Mouse (Mus musculus): ENCODE data around the gene Zfp800.

The Zfp800 gene

DNA sequence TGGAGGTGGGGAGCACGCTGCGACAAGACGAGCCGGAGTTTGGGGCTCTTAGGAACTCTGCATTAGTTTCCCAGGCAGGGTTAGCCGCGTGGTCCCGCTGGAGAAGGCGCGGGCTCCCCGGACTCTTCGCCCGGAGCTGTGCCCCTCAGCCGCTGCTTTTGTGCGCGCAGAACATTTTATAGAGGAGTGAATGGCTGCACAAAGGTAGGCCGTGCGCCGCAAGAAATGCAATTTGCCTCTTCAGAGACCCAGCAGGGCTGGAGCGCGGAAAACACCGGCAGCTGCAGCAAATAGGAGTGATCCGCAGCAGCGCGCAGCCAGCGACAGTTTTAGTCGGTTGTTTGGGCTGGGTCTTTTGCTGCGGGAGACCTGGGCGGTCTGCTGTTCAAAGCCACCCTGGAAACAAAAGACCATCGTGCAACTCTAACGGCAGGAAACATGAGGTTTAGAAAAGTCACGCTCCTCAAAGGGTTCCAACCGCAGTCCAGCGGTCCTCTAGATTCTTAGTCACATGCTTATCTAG lies at the start of gene Zfp800:
Gene Zfp800 (minus strand): TSS at position 325 of the 523 bp plus-strand sequence.
- DNase-seq (ENCODE audit: low read depth, low spot score): no peak

- DNase-seq (ENCODE audit: low read depth, low spot score): no peak
Measured at GRCm38 (mm10) chr6:28431538-28431855, 33.7 kb upstream of the Zfp800 start.

DNA sequence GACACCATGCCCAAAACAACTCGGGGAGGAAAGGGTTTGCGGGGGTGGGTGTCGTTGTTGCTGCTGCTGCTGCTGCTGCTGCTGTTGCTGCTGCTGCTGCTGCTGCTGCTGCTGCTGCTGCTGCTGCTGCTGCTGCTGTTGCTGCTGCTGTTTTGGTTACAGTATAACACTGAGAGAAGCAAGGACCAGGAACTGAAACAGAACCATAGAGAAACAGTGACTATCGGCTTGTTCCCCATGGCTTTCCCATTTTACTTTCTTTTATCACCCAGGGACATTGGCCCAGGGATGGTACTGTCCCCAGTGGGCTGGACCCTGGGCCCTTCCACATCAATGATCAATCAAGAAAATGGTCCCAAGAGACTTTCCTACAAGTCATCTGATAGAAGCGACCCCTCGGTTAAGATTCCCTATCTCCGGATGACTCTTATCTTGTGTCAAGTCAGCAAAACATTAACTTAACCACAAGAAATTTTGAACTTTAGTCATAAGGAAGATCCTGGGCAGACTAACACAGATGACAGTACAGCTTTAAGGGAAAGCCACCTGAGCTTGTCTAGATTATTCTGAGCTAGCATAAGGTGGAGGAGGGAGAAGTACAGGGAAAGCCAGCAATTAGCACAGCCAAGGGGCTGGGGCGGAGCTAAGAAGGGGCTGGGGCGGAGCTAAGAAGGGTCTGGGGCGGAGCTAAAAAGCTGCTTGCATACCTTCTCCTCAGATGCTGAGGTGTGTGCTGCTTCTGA lies 33.2 kb upstream of the Zfp800 start:
- no peak for DNase-seq (ENCODE audit: low read depth, low spot score)

GRCm38 (mm10) chr6:28429870-28430269 lies 32.1 kb upstream of the Zfp800 start:
- DNase-seq (ENCODE audit: low read depth, low spot score): no peak

DNA sequence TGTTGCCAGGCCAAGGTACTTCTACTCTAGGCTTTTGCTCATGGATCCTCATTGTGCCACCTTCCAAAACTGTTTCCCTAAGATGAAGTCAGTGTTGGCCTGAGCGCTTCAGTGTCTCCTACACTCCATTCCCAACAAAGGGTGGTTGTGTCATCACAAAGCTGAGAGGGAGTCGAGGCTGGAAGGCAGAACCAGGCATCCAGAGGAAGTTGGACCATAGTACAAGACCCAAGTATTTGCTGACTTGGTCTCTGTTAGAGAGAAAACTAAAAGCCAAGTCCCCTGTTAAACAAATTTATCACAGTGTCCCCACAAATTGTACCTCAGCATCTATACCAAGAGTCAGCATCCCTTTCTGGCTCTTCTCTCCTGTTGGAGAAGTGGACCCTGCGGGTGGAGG lies 30.5 kb upstream of the Zfp800 start, which contains the start of gene Gcc1:
Gene Gcc1 (minus strand): TSS at position 101 of the 400 bp plus-strand sequence.
- DNase-seq (ENCODE audit: low read depth, low spot score): no peak

GRCm38 (mm10) chr6:28427096-28427839 lies 29.5 kb upstream of the Zfp800 start, which contains the start of gene Fscn3:
Gene Fscn3 (plus strand): TSS chr6:28427789.
- DNase-seq (ENCODE audit: low read depth, low spot score): no peak

GRCm38 (mm10) chr6:28425019-28425418 lies 27.2 kb upstream of the Zfp800 start:
- DNase-seq (ENCODE audit: low read depth, low spot score): no peak

- DNase-seq (ENCODE audit: low read depth, low spot score): peak; percentile 48
Measured at GRCm38 (mm10) chr6:28423767-28424695, 26.2 kb upstream of the Zfp800 start.

DNA sequence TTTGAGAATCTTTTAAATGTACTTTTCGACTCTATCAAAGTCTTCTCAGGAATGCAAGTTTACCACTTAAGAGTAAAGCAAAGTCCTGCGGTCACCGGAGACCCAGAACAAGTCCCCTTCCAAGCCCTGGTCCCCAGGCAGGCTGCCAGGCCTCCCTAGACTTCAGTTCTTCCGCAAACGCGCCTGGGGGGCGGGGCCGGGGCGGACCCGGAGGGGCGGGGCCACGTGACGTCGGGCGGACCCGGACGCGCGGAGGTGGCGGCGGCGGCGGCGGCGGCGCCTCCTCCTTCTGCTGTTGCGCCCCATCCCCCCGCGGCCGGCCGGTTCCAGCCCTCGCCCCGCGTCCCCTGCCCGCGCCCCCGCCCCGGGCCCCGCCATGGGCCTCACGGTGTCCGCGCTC lies 25.5 kb upstream of the Zfp800 start, which contains the start of gene Arf5:
Gene Arf5 (plus strand): TSS at position 248 of the 400 bp plus-strand sequence.
- DNase-seq (ENCODE audit: low read depth, low spot score): peak; percentile 33

- DNase-seq (ENCODE audit: low read depth, low spot score): no peak
Measured at GRCm38 (mm10) chr6:28422651-28423290, 25.0 kb upstream of the Zfp800 start.

GRCm38 (mm10) chr6:28421469-28422000 lies 23.7 kb upstream of the Zfp800 start:
- DNase-seq (ENCODE audit: low read depth, low spot score): peak; percentile 89

DNA sequence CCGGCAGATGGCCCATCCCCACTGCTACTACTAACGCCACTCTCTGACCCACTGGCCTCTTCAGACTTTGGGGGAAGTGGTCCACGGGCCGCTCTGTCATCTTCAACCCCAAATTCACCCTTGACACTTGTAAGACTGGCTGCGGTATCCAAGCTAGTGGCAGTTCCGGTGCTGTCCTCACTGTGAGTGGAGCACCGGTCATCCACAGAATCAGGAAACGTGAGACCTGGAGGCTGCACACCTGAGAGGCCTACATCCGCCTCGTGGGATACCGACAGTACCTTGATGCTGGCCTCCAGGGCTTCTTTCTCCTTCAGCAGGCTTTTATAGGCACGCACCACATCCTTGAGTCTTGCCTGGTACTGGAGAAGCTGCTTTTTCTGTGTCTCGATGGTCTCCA lies 23.1 kb upstream of the Zfp800 start:
- no peak for DNase-seq (ENCODE audit: low read depth, low spot score)

GRCm38 (mm10) chr6:28420361-28420760 lies 22.6 kb upstream of the Zfp800 start:
- DNase-seq (ENCODE audit: low read depth, low spot score): no peak

DNA sequence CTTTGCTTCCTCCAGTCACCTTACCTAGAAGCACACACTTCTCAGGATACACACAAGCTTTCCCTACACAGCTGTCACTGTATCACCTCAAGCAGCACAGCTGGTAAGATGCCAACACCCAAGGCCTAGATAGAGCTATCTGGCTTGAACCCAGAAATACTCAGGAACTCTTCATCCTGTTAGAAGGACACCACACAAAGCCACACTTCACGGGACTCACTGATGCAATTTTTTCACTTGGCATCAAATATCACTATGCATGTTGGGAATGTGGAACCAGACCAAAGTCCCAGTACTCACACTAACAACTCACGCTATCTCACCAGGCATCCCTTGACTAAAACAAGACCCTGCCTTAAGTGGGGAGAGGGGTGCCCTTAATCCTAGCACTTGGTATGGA lies 21.9 kb upstream of the Zfp800 start:
- DNase-seq (ENCODE audit: low read depth, low spot score): no peak

GRCm38 (mm10) chr6:28418449-28418848 lies 20.6 kb upstream of the Zfp800 start:
- no peak for DNase-seq (ENCODE audit: low read depth, low spot score)

- DNase-seq (ENCODE audit: low read depth, low spot score): no peak
Measured at GRCm38 (mm10) chr6:28416981-28417380, 19.2 kb upstream of the Zfp800 start.

DNA sequence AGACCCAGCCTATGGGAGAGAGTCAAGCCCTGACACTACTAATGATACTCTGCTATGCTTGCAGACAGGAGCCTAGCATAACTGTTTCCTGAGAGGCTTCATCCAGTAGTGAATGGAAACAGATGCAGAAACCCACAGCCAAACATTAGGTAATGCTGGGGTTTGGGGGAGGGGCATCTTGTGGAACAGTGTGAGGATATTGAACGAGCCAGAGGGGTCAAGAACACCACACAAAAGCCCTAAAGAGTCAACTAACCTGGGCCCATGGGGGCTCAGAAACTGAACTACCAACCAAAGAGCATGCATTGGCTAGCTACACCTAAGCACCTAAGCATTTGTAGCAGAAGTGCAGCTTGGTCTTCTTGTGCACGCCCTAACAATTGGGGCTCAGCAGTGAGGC lies 13.4 kb upstream of the Zfp800 start:
- no peak for DNase-seq (ENCODE audit: low read depth, low spot score)

DNA sequence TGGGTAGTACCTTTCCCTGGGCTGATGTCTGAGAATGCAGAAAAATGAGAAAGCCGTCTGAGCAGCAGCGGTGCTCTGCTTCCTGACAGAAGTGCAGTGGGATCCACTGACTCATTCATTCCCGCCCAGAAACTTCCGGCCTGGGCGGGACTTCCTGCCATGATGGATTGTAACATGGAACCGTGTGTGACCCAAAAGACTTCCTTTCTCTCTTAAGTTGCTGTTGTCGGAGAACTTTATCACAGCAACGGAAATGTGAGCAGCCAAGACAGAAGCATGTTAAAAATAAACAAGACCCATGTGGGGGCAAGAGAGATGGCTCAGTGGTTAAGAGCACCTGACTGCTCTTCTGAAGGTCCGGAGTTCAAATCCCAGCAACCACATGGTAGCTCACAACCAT lies 12.2 kb upstream of the Zfp800 start:
- DNase-seq (ENCODE audit: low read depth, low spot score): no peak

DNA sequence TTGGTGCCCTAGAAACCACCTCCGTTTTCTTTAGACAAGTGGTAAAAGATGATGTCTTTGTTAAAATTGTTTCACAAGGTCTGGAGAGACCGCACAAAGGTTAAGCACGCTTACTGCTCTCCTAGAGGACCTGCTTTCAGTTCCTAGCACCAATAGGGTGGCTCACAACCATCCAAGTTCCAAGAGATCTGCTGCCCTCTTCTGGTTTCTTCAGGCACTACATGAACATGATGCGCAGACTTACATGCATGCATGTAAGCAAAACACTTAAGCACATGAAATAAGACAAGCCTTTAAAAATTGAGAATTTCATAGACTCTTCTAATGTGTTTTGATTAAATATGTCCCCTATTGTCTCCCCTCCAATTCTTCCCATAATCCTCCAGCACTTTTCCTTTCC lies 2.0 kb upstream of the Zfp800 start:
- no peak for DNase-seq (ENCODE audit: low read depth, low spot score)

GRCm38 (mm10) chr6:28398726-28399125 lies 921 bp upstream of the Zfp800 start:
- DNase-seq (ENCODE audit: low read depth, low spot score): no peak

Measured in telencephalon, adult 2 months (tissue).